Comparison of ENCODE assay signal across 8 mouse cellular contexts in genomic region chr13:14522128-14522905, GRCm38 (mm10). TPM values are rescaled to one million over a fixed set of nuclear protein-coding genes. Genes with fewer than 3 reads are reported as not detected.
DNase-seq lines count a peak whose midpoint lies in the region; ATAC-seq lines count a peak whose summit lies in the region.

No protein-coding gene starts in this region.

- peak; percentile 91 for ATAC-seq in forebrain, embryonic 14.5 days
- ATAC-seq in intestine, embryonic 14.5 days (replicated peaks; ENCODE audit: low FRiP score, low TSS enrichment, low read depth) = peak; percentile 79
- ATAC-seq in liver, embryonic 13.5 days (ENCODE audit: low read depth) = peak; percentile 79
- ATAC-seq in inflammation-experienced regulatory T-cells, adult 6 months = no peak

- H3K4me1 ChIP-seq in forebrain, embryonic 14.5 days (ENCODE audit: control insufficient read depth, insufficient read depth, low read length) = peaks cover 3% of the 10 kb centered on the region; the same call in 1 of the 2 replicates
- H3K4me1 ChIP-seq in intestine, embryonic 14.5 days (replicated peaks; ENCODE audit: control insufficient read depth, insufficient read depth, low read length) = no peaks in the 10 kb centered on the region
- H3K4me1 ChIP-seq in liver, embryonic 13.5 days (replicated peaks) = peaks cover 13% of the 10 kb centered on the region

- no peaks in the 10 kb centered on the region for H3K27me3 ChIP-seq in forebrain, embryonic 14.5 days (replicated peaks; ENCODE audit: control insufficient read depth, insufficient read depth, low read length)
- peaks cover 29% of the 10 kb centered on the region for H3K27me3 ChIP-seq in intestine, embryonic 14.5 days (replicated peaks; ENCODE audit: control insufficient read depth, insufficient read depth, low read length)
- peaks cover 41% of the 10 kb centered on the region for H3K27me3 ChIP-seq in liver, embryonic 13.5 days

- H3K4me2 ChIP-seq in forebrain, embryonic 14.5 days (ENCODE audit: low read length) = peak overlapping the region; percentile 68
- H3K4me2 ChIP-seq in intestine, embryonic 14.5 days (ENCODE audit: low read length) = peak overlapping the region; percentile 87
- H3K4me2 ChIP-seq in liver, embryonic 13.5 days = peak overlapping the region; percentile 71

- H3K9ac ChIP-seq in forebrain, embryonic 14.5 days (ENCODE audit: low read length) = peak overlapping the region; percentile 81
- H3K9ac ChIP-seq in intestine, embryonic 14.5 days (ENCODE audit: low read length) = peak overlapping the region; percentile 10; the same call in 1 of the 2 replicates
- H3K9ac ChIP-seq in liver, embryonic 13.5 days = peak overlapping the region; percentile 33; the same call in 1 of the 2 replicates

- WGBS in forebrain, embryonic 14.5 days = under 1% methylated on average over 38 of the region's 38 CpGs
- 2% methylated on average over 38 of the region's 38 CpGs for WGBS in intestine, embryonic 14.5 days
- WGBS in liver, embryonic 13.5 days (ENCODE audit: insufficient replicate concordance) = 2% methylated on average over 38 of the region's 38 CpGs

- H3K9me3 ChIP-seq in forebrain, embryonic 14.5 days (replicated peaks; ENCODE audit: control insufficient read depth, low read length) = no peaks in the 10 kb centered on the region
- H3K9me3 ChIP-seq in intestine, embryonic 14.5 days (ENCODE audit: control insufficient read depth, low read length) = no peaks in the 10 kb centered on the region
- no peaks in the 10 kb centered on the region for H3K9me3 ChIP-seq in liver, embryonic 13.5 days (replicated peaks)

- H3K36me3 ChIP-seq in forebrain, embryonic 14.5 days (ENCODE audit: control insufficient read depth, insufficient read depth, low read length) = no peaks in the 10 kb centered on the region
- no peaks in the 10 kb centered on the region for H3K36me3 ChIP-seq in intestine, embryonic 14.5 days (ENCODE audit: control insufficient read depth, insufficient read depth, low read length)
- H3K36me3 ChIP-seq in liver, embryonic 13.5 days = no peaks in the 10 kb centered on the region

- peak overlapping the region; percentile 60 for H3K4me3 ChIP-seq in forebrain, embryonic 14.5 days (ENCODE audit: low read depth, low read length)
- H3K4me3 ChIP-seq in intestine, embryonic 14.5 days (ENCODE audit: low read depth, low read length) = peak overlapping the region; percentile 43
- H3K4me3 ChIP-seq in liver, embryonic 13.5 days (replicated peaks) = peak overlapping the region; percentile 48

- DNase-seq in adrenal gland, postnatal 10 days = peak; percentile 2
- no peak for DNase-seq in adrenal gland, adult 18-20 months (ENCODE audit: low spot score in 2 of 2)
- peak; percentile 44 for DNase-seq in cerebellum, adult 11 months
- DNase-seq in forebrain, embryonic 14.5 days (ENCODE audit: low spot score) = peak; percentile 89
- peak; percentile 75 for DNase-seq in intestine, embryonic 14.5 days (ENCODE audit: low spot score)
- DNase-seq in liver, embryonic 13.5 days = no peak
- DNase-seq in right cerebral cortex, adult 18-20 months = peak; percentile 68

- H3K27ac ChIP-seq in forebrain, embryonic 14.5 days (ENCODE audit: low read depth, low read length) = peak overlapping the region; percentile 89
- H3K27ac ChIP-seq in intestine, embryonic 14.5 days (ENCODE audit: low read depth) = no peak overlapping the region
- H3K27ac ChIP-seq in liver, embryonic 13.5 days = no peak overlapping the region

RNA-seq across cellular contexts. Expression of gene Hecw1, which starts 0.7 kb away (rescaled TPM):
- total RNA-seq in adrenal gland, postnatal 10 days (2021) = 1 to 10 TPM in 1 of 2 experiments, under 1 TPM in 1; 0.81 to 1.3 TPM
- not detected for total RNA-seq in adrenal gland, adult 18-20 months (2021)
- polyA plus RNA-seq in forebrain, embryonic 14.5 days (2014; fragmentation: Nextera tagmentation; extraction: Ambion mirVana) = 29.2 and 40.8 TPM in 2 replicates
- 1.5 and 2.5 TPM in 2 replicates for polyA plus RNA-seq in intestine, embryonic 14.5 days (2014; fragmentation: Nextera tagmentation; extraction: Ambion mirVana)
- 0.08 and 0.32 TPM in 2 replicates for polyA plus RNA-seq in liver, embryonic 13.5 days (2015; fragmentation: Nextera tagmentation; extraction: Ambion mirVana)
- under 1 TPM; 0.20 to 0.36 (median 0.35) TPM for polyA plus RNA-seq in inflammation-experienced regulatory T-cells, adult 6 months (2017; shearing (Covaris generic))

Comparison
In these comparisons a context has a peak if more than half of its experiments do, and no peak if none do; other contexts are left out.
1. DNase-seq: peak in adrenal gland, postnatal 10 days (single experiment), cerebellum, adult 11 months (single experiment), forebrain, embryonic 14.5 days (single experiment), intestine, embryonic 14.5 days (single experiment) and right cerebral cortex, adult 18-20 months (single experiment); none in adrenal gland, adult 18-20 months (0 of 2) and liver, embryonic 13.5 days (single experiment).
2. H3K9ac ChIP-seq: peak in every context shown above with its lines; median percentile 81 in forebrain, embryonic 14.5 days; 33 in liver, embryonic 13.5 days; 10 in intestine, embryonic 14.5 days.
3. Peak in every context shown above with its lines, with median percentiles within 50 percentile points of each other: H3K4me2 ChIP-seq and H3K4me3 ChIP-seq.